Mouse (Mus musculus) brain, embryonic 14.5 days (tissue): ENCODE measurements at regions not wholly inside any gene's neighbourhood (a gene's known extent, or its start where the extent isn't known, plus 50 kb on each side); places are given as distances from the start of the nearest gene placed in this dataset.

ENCODE experiments used
- CTCF ChIP-seq: fragments of 200-500 bp; IDR thresholded peaks from 2 replicates; pipeline ENCODE4 v1.5.1; 2012; ENCODE audit warnings: inconsistent platforms, mild to moderate bottlenecking, moderate library complexity, borderline replicate concordance; ENCODE audit not compliant: insufficient read depth, insufficient read length; ENCODE audit errors: extremely low read depth
- POLR2A ChIP-seq: fragments of 200-500 bp; IDR thresholded peaks from 2 replicates; pipeline ENCODE4 v1.6.1; 2012; ENCODE audit warnings: mild to moderate bottlenecking, inconsistent platforms, borderline replicate concordance; ENCODE audit not compliant: poor library complexity, insufficient read depth, insufficient read length, severe bottlenecking; ENCODE audit errors: extremely low read depth

- no peak for TF ChIP-seq POLR2A
- TF ChIP-seq CTCF: no peak
These were observed 162.3 kb upstream of the Zeb2 start for GRCm38 (mm10) chr2:45279490-45279889.
